Mouse (Mus musculus) ES-Bruce4 (cell line): ENCODE results near the gene Alpi.

ENCODE experiments used
- CTCF ChIP-seq: IDR thresholded peaks from one replicate; pipeline ENCODE4 v1.8.1; 2011; ENCODE audit warnings: low read depth, low read length
- EP300 ChIP-seq: IDR thresholded peaks from 2 replicates; pipeline ENCODE4 v1.6.1; 2011; ENCODE audit warnings: low read depth, low read length; ENCODE audit not compliant: insufficient read depth
- POLR2A ChIP-seq: IDR thresholded peaks from one replicate; pipeline ENCODE4 v1.8.1; 2011; ENCODE audit warnings: low read length; ENCODE audit not compliant: insufficient read depth

DNA sequence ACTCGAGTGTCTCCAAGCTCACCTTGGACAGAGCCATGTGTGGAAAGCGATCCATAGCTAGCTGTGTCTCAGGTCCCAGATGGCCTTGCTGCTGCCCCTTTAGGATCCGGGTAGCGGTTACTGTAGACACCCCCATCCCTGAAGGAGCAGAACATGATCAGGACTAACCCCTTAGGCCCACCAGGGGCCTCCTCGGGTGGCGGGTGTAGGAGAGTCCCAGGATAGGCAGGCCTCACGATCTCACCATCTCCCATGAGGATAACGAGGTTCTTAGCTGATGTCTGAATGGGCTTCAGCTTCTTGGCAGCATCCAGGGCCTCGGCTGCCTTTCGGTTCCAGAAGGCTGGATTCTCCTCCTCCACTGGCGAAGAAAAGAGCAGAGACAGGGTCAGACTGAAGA lies 12.2 kb downstream of the Alpi start:
- TF ChIP-seq POLR2A (no peak), CTCF (no peak), EP300 (no peak)
